Mouse (Mus musculus) stomach, postnatal 0 days (tissue): Measurements from ENCODE around the gene Haao.

Experiments used
- CTCF ChIP-seq: IDR thresholded peaks from 2 replicates; pipeline ENCODE4 v1.5.1; 2016; ENCODE audit warnings: antibody characterized with exemption, low read depth, mild to moderate bottlenecking, moderate library complexity
- EP300 ChIP-seq: optimal IDR thresholded peaks from 2 replicates; pipeline ENCODE3; 2016; ENCODE audit warnings: antibody characterized with exemption

DNA sequence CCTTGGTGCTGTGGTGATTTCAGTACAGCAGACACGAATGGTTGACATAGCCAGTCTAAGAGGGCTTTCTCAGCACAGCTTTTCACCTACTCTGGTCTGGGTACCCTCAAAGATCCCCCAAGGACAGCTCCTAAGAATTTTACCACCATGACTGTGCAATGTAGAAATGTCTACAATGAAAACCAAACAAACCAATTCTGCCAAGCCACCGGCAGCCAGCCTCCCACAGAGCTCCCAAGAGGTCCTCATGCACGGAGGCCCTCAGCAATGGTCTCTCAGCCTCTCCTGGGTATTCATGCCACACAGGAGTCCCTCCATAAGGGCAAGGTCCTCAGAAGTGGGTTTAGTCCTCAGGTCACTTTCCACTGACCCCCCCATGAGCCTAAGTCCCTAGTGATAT lies 38.6 kb upstream of the Haao start:
- no peak for TF ChIP-seq CTCF
- TF ChIP-seq EP300: no peak
